Mouse (Mus musculus): ENCODE results near the gene Gm49776. TPM values are rescaled to one million over a fixed set of nuclear protein-coding genes. Genes with fewer than 3 reads are reported as not detected.

The Gm49776 gene
- polyA plus RNA-seq, 1 experiment from 2014 or later: 0.67 TPM

DNA sequence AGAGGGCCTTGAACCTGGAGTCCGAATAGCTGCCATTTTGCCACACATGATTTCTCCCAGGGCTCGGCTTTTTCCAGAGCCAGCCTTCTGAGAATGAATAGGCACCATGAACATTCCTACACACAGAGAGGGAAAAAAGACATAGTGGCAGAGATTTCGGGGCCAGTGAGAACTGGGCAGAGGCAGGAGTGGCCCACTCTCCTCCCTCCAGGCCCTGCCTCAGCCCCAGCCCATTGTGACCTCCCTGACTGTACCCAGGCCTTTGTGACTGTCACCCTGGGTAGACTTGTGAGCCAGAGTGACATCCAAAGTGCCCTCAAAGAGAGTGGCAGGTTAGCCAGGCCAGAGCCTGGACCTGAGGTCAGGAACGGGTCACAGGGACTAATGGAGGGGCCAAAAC is 40.5 kb downstream of the Gm49776 start, which contains the start of gene Ccdc188:
Gene Ccdc188 (plus strand): TSS at position 301 of the 400 bp plus-strand sequence.
- H3K27ac ChIP-seq (replicated peaks): no peak within 1 kb of the TSS
- ATAC-seq (ENCODE audit: low FRiP score, low TSS enrichment): no peak
- no peaks in the 10 kb centered on the region for H3K36me3 ChIP-seq (ENCODE audit: control insufficient read depth, insufficient read depth, low read length)
- H3K4me2 ChIP-seq (replicated peaks; ENCODE audit: low read depth): no peak within 1 kb of the TSS
- H3K9ac ChIP-seq (ENCODE audit: low read length): no peak within 1 kb of the TSS
- DNase-seq (ENCODE audit: low spot score): no peak
- H3K27me3 ChIP-seq (ENCODE audit: control insufficient read depth, insufficient read depth, low read length): no peaks in the 10 kb centered on the region
- no peak within 1 kb of the TSS for H3K4me3 ChIP-seq (ENCODE audit: low read depth, low read length)
- no peaks in the 10 kb centered on the region for H3K9me3 ChIP-seq (ENCODE audit: control insufficient read depth, low read length)
- 88% methylated on average over 4 of the region's 4 CpGs for WGBS
- TF ChIP-seq EP300 (optimal IDR thresholded peaks at IDR 0.05) (no peak), CTCF (IDR thresholded peaks at IDR 0.05; ENCODE audit: low read depth) (no peak)
- H3K4me1 ChIP-seq (replicated peaks; ENCODE audit: control insufficient read depth, insufficient read depth): 0 out of 2 replicates have a peak, but pooled peaks cover 2% of the 10 kb centered on the region

DNA sequence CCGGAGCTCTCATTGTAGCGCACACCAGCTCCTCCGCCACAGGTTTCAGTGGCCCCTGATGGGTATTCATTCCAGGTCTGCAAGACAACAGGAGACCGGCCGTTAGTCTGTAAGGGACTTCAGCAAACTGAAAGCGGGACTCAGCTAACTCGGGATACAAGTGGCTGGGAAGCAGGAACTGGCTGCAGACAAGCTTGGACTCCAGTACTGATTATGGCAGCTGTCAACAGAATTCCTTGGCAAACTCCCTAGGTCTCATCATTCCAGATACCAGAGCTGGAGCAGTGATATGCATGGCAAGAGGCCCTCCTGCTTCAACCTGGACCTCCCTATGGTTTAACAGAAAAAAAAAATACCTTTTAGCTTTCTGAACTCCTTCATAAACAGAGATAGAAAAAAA is 43.3 kb downstream of the Gm49776 start:
- Histone ChIP-seq H3K4me1 (replicated peaks; ENCODE audit: control insufficient read depth, insufficient read depth) (0 out of 2 replicates have a peak, but pooled peaks cover 2% of the 10 kb centered on the region), H3K9ac (ENCODE audit: low read length) (no peak overlapping the region), H3K9me3 (ENCODE audit: control insufficient read depth, low read length) (no peaks in the 10 kb centered on the region), H3K27me3 (ENCODE audit: control insufficient read depth, insufficient read depth, low read length) (no peaks in the 10 kb centered on the region), H3K4me3 (ENCODE audit: low read depth, low read length) (no peak overlapping the region), H3K4me2 (replicated peaks; ENCODE audit: low read depth) (no peak overlapping the region), H3K36me3 (ENCODE audit: control insufficient read depth, insufficient read depth, low read length) (no peaks in the 10 kb centered on the region), H3K27ac (replicated peaks) (no peak overlapping the region)
- DNase-seq (ENCODE audit: low spot score): no peak
- ATAC-seq (ENCODE audit: low FRiP score, low TSS enrichment): no peak
- WGBS: 67% methylated on average over 7 of the region's 7 CpGs
- TF ChIP-seq EP300 (optimal IDR thresholded peaks at IDR 0.05) (no peak), CTCF (IDR thresholded peaks at IDR 0.05; ENCODE audit: low read depth) (no peak)

DNA sequence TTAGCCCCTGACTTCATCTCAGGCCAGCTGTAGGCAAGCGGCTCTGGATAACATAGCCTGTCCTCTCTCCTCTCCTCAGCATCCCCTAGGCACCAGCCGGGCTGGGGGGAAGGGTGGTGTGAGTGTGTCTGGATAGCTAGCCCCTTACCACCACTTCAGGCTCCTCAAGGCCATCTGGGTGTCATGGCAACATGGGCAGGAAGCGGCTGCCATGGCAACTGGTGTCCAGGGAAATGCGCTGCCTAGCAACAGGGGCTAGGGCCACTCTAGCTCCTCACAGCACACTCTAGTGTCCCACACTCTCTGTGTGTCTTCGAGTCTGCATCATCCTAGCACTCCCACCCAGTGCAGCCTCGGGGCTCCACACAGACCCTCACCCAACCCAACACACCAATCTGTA is 44.4 kb downstream of the Gm49776 start:
- ATAC-seq (ENCODE audit: low FRiP score, low TSS enrichment) (0 out of 2 replicates have a peak, but pooled peaks have one; percentile 24), DNase-seq (ENCODE audit: low spot score) (no peak)
- no peaks in the 10 kb centered on the region; the same call in 1 of the 2 replicates for H3K27me3 ChIP-seq (ENCODE audit: control insufficient read depth, insufficient read depth, low read length)
- H3K4me2 ChIP-seq (replicated peaks; ENCODE audit: low read depth): no peak overlapping the region
- 67% methylated on average over 6 of the region's 6 CpGs for WGBS
- TF ChIP-seq EP300 (optimal IDR thresholded peaks at IDR 0.05): no peak
- TF ChIP-seq CTCF (IDR thresholded peaks at IDR 0.05; ENCODE audit: low read depth): no peak
- H3K4me3 ChIP-seq (ENCODE audit: low read depth, low read length): no peak overlapping the region
- no peaks in the 10 kb centered on the region for H3K9me3 ChIP-seq (ENCODE audit: control insufficient read depth, low read length)
- H3K9ac ChIP-seq (ENCODE audit: low read length): no peak overlapping the region
- no peak overlapping the region for H3K27ac ChIP-seq (replicated peaks)
- no peaks in the 10 kb centered on the region for H3K36me3 ChIP-seq (ENCODE audit: control insufficient read depth, insufficient read depth, low read length)
- no peaks in the 10 kb centered on the region for H3K4me1 ChIP-seq (replicated peaks; ENCODE audit: control insufficient read depth, insufficient read depth)

DNA sequence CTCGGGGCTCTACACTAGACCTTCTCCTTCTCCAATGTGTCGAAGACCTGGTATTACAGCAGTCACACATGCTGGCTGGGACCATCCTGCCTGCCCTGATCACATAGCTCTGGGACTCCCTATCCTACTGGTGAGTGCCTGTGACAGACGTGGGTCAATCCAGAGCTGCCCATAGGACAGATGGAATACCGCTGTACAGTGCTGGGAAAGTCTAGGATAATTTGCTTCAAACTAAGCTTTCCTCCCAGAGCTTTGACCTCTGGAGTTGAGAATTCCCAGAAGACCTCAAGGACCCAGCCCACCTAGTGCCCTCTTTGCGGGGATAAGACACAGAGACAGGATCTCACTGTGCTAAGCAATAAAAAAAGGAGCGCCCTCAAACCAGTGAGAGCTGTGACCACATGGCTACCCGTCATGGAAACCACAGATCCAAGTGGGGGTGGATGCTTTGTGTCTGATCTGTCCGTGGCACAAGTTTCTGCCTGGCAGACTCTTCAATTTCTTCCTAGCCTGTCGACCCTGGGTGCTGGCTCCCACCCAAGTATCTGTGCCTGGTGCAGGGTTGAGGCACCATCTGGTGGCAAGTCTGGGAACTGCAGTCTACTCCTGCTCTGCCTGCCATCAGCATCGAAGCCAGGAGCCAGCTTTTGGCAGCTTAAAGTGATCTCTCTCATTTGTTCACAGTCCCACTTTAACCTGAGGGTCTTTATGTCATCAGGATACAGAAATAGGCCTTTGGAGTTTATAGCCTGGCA is 46.5 kb downstream of the Gm49776 start:
- H3K9ac ChIP-seq (ENCODE audit: low read length): no peak overlapping the region
- H3K4me2 ChIP-seq (replicated peaks; ENCODE audit: low read depth): no peak overlapping the region
- TF ChIP-seq EP300 (optimal IDR thresholded peaks at IDR 0.05) (no peak), CTCF (IDR thresholded peaks at IDR 0.05; ENCODE audit: low read depth) (peak; percentile 99)
- WGBS: 44% methylated on average over 10 of the region's 10 CpGs
- H3K27me3 ChIP-seq (ENCODE audit: control insufficient read depth, insufficient read depth, low read length): no peaks in the 10 kb centered on the region; the same call in 1 of the 2 replicates
- ATAC-seq (ENCODE audit: low FRiP score, low TSS enrichment) (no peak; the same call in 1 of the 2 replicates), DNase-seq (ENCODE audit: low spot score) (peak; percentile 84)
- H3K4me3 ChIP-seq (ENCODE audit: low read depth, low read length): no peak overlapping the region
- H3K27ac ChIP-seq (replicated peaks): no peak overlapping the region
- H3K9me3 ChIP-seq (ENCODE audit: control insufficient read depth, low read length): no peaks in the 10 kb centered on the region
- H3K4me1 ChIP-seq (replicated peaks; ENCODE audit: control insufficient read depth, insufficient read depth): no peaks in the 10 kb centered on the region
- H3K36me3 ChIP-seq (ENCODE audit: control insufficient read depth, insufficient read depth, low read length): no peaks in the 10 kb centered on the region

DNA sequence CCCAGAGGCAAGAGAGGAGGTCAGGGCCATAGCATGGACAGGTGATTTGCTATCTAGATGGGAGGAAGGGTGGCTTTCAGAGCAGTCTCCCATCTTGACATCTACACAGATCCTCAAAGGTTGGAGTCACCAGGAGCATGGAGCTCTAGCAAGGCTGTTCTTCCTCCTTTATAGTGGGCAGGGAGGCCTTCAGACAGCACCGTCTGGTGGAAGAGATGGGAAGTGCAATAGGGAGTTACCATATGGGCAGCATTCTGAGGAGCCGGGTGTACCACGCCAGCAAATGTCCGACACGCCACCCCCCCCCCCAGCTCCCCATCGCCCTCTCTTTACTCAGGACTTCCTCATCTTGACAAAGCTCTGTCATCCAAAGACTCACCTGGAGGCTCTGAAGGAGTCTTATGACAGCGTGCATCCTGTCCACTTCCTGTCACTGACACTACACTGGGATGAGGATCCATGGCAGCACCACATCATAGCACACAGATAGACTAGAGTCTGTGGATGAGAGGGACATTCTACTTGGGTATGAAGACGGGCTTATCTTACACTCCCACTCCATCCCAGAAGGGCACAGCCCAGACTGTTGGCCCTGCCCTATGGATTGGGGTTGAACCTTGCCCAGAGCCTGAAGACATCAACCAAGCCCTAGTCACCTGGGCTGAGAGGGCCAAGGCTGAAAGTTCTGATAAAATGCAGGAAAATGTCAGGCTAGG is 47.3 kb downstream of the Gm49776 start:
- H3K9me3 ChIP-seq (ENCODE audit: control insufficient read depth, low read length): no peaks in the 10 kb centered on the region
- H3K9ac ChIP-seq (ENCODE audit: low read length): no peak overlapping the region
- H3K4me1 ChIP-seq (replicated peaks; ENCODE audit: control insufficient read depth, insufficient read depth): no peaks in the 10 kb centered on the region
- H3K4me2 ChIP-seq (replicated peaks; ENCODE audit: low read depth): no peak overlapping the region
- H3K27me3 ChIP-seq (ENCODE audit: control insufficient read depth, insufficient read depth, low read length): no peaks in the 10 kb centered on the region; the same call in 1 of the 2 replicates
- ATAC-seq (ENCODE audit: low FRiP score, low TSS enrichment): peak; percentile 31; the same call in 1 of the 2 replicates
- no peak overlapping the region for H3K4me3 ChIP-seq (ENCODE audit: low read depth, low read length)
- WGBS: 20% methylated on average over 8 of the region's 8 CpGs
- TF ChIP-seq CTCF (IDR thresholded peaks at IDR 0.05; ENCODE audit: low read depth) (peak; percentile 90), EP300 (optimal IDR thresholded peaks at IDR 0.05) (no peak)
- H3K36me3 ChIP-seq (ENCODE audit: control insufficient read depth, insufficient read depth, low read length): no peaks in the 10 kb centered on the region
- peak; percentile 82 for DNase-seq (ENCODE audit: low spot score)
- no peak overlapping the region for H3K27ac ChIP-seq (replicated peaks)

All from stomach, postnatal 0 days (tissue).